In the genomic region with DNA sequence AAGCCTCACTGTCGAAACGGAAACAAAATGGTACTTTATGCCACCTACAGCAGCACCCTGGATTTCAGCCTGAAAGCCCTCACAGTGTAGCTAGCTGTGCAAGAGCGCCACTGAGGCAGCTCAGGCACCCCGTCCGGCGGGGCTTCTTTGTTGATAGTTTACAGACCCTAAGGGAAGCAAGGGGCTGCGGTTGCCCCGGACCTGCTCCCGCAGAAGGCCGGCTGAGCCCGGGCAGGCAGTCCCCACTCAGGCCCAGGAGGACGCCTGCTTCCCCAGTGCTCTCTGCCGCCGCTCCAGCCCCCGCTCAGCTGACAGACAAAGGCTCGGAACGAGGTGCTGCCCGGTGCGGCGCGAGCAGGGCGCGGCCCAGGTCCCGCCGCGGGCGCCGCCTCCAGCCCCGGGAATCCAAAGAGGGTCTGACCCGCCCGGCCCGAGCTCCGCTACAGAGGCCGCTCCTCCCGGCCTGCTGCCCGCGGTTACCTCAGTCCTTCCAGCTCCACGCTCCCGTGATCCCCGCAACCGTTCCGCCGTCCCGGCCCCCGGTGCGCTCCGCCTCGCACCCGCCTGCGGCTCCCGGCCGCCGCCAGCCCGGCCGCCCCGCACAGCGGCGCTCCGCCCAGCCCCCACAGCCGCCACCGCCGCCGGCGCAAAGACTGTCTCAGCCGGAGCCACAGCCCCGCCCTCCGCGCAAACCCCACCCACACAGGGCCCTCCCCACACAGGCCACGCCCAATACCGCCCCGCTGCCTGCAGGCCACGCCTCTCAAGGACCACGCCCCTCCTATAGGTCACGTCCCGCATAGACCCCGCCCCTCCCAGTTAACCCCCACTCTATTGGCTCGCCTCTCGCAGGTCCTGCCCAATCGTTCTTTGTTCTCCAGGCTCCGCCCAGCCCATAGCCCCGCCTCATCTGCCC, we compare ENCODE assay signal across 1 mouse cellular context.
TF ChIP-seq lines count a peak whose summit lies in the region.

A gene (minus strand): TSS at position 654 of the 916 bp plus-strand sequence.

TF ChIP-seq in CH12.LX, 34 proteins besides CTCF, POLR2A, EP300 and RAD21 (continued from another document):
- TF ChIP-seq NRF1 (IDR thresholded peaks at IDR 0.05; ENCODE audit: low read depth, low read length) (peak; percentile 47; the same call in 1 of the 2 replicates), RCOR1 (conservative IDR thresholded peaks at IDR 0.05; ENCODE audit: low read depth, low read length) (no peak), SMC3 (IDR thresholded peaks at IDR 0.05; ENCODE audit: low read depth, low read length) (0 out of 2 replicates have a peak, but pooled peaks have one; percentile 3), UBTF (IDR thresholded peaks at IDR 0.05; ENCODE audit: low read depth, low read length) (peak; percentile 80; the same call in 1 of the 2 replicates), MEF2A (IDR thresholded peaks at IDR 0.05; ENCODE audit: borderline replicate concordance, low read depth, low read length) (no peak), E2F4 (IDR thresholded peaks at IDR 0.05; ENCODE audit: insufficient replicate concordance, low read depth, low read length) (no peak), TCF12 (IDR thresholded peaks at IDR 0.05; ENCODE audit: low read depth, low read length) (peak; percentile 12; the same call in 1 of the 2 replicates), SIN3A (IDR thresholded peaks at IDR 0.05; ENCODE audit: low read length) (peak; percentile 44)
